Mouse (Mus musculus): Measurements from ENCODE around the gene Vmn2r88.

- TF ChIP-seq POLR2A (IDR thresholded peaks at IDR 0.05; ENCODE audit: borderline replicate concordance, extremely low read depth, low read depth, low read length) (no peak), CTCF (IDR thresholded peaks at IDR 0.05; ENCODE audit: insufficient read depth, low read length) (no peak)
Observed at GRCm38 (mm10) chr14:51438955-51439354, 28.3 kb downstream of the Vmn2r88 start.
